Mouse (Mus musculus) heart, embryonic 15.5 days (tissue): ENCODE data around the gene Limk2. TPM values are rescaled to one million over a fixed set of nuclear protein-coding genes. Genes with fewer than 3 reads are reported as not detected.

Experiments used
- ATAC-seq: fragments of 200-750 bp; cut with Nextera tagmentation; replicated peaks from 2 replicates; pipeline ENCODE4 v1.8.0; 2017; ENCODE audit warnings: low read depth, moderate TSS enrichment; ENCODE audit not compliant: insufficient number of reproducible peaks, insufficient read depth, low FRiP score
- H3K27ac ChIP-seq: fragments of 300-500 bp; sonication (generic); 2 replicates; pipeline ENCODE4 v1.5.1; 2015; ENCODE audit warnings: mild to moderate bottlenecking, inconsistent platforms
- H3K27me3 ChIP-seq: fragments of 300-500 bp; sonication (generic); 2 replicates; pipeline ENCODE4 v1.6.1; 2015; ENCODE audit warnings: inconsistent platforms
- H3K36me3 ChIP-seq: fragments of 300-500 bp; sonication (generic); 2 replicates; pipeline ENCODE4 v1.6.1; 2015; ENCODE audit warnings: mild to moderate bottlenecking, inconsistent platforms
- H3K4me1 ChIP-seq: fragments of 300-500 bp; sonication (generic); replicated peaks from 2 replicates; pipeline ENCODE4 v1.6.1; 2015; ENCODE audit warnings: inconsistent platforms
- H3K4me2 ChIP-seq: fragments of 300-500 bp; sonication (generic); 2 replicates; pipeline ENCODE4 v1.6.1; 2015; ENCODE audit warnings: inconsistent platforms, mild to moderate bottlenecking, moderate library complexity
- H3K4me3 ChIP-seq: fragments of 300-500 bp; sonication (generic); 2 replicates; pipeline ENCODE4 v1.5.1; 2015; ENCODE audit warnings: mild to moderate bottlenecking, inconsistent platforms
- H3K9ac ChIP-seq: fragments of 300-500 bp; sonication (generic); 2 replicates; pipeline ENCODE4 v1.6.1; 2015; ENCODE audit warnings: mild to moderate bottlenecking, inconsistent platforms
- H3K9me3 ChIP-seq: fragments of 300-500 bp; sonication (generic); replicated peaks from 2 replicates; pipeline ENCODE4 v1.6.1; 2016; ENCODE audit warnings: inconsistent platforms
- WGBS: fragments of 180-500 bp; shearing (Covaris S2); methylation state at CpG from one replicate; pipeline ENCODE4 v1.1.7; 2015; ENCODE audit warnings: mixed read lengths; 5-methylcytosine and 5-hydroxymethylcytosine counted together
- polyA plus RNA-seq: library from polyadenylated mRNA; unstranded; fragments of >200 nt; fragmentation: Nextera tagmentation; extraction: Ambion mirVana; gene quantifications from 2 replicates; pipeline ENCODE4 v1.2.1, GENCODE M21; 2015

The Limk2 gene
- polyA plus RNA-seq, 1 experiment from 2014 or later: 42.3 TPM

GRCm38 (mm10) chr11:3310789-3311585, 98.0 kb downstream of the Limk2 start:
- ATAC-seq: no peak
- H3K9me3 ChIP-seq: no peaks in the 10 kb centered on the region
- no peak overlapping the region for H3K9ac ChIP-seq
- H3K4me2 ChIP-seq: no peak overlapping the region
- 80% methylated on average over 10 of the region's 10 CpGs for WGBS
- peaks cover 11% of the 10 kb centered on the region; the same call in 1 of the 2 replicates for H3K4me1 ChIP-seq
- H3K36me3 ChIP-seq: peaks cover 50% of the 10 kb centered on the region
- H3K27ac ChIP-seq: peak overlapping the region; percentile 35; the same call in 1 of the 2 replicates
- H3K4me3 ChIP-seq: no peak overlapping the region
- no peaks in the 10 kb centered on the region for H3K27me3 ChIP-seq

DNA sequence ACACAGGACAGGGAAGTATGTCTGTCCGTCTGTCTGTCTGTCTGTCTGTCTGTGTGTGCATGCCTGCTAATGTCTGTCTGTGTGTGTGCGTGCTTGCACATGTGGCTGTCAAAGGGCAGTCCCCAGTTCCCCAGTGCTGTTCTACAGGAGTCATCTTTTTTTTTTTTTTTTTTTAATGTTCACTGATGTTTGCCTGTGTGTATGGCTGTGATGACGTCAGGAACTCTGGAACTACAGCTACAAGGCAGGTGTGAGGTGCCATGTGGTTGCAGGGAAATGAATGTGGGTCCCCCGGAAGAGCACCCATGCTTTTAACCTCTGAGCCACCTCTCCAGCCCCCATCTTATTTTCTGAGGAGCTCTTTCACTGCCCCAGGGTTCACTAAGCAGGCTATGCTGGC, 99.1 kb downstream of the Limk2 start:
- Histone ChIP-seq H3K9me3 (no peaks in the 10 kb centered on the region), H3K4me3 (no peak overlapping the region), H3K36me3 (peaks cover 61% of the 10 kb centered on the region), H3K9ac (no peak overlapping the region), H3K4me2 (no peak overlapping the region), H3K27me3 (no peaks in the 10 kb centered on the region), H3K27ac (peak overlapping the region; percentile 20; the same call in 1 of the 2 replicates), H3K4me1 (peaks cover 11% of the 10 kb centered on the region; the same call in 1 of the 2 replicates)
- WGBS: 90% methylated on average over 4 of the region's 4 CpGs
- ATAC-seq: no peak

- ATAC-seq: no peak
- Histone ChIP-seq H3K36me3 (peaks cover 68% of the 10 kb centered on the region), H3K9me3 (no peaks in the 10 kb centered on the region), H3K4me2 (no peak overlapping the region), H3K27ac (no peak overlapping the region), H3K4me1 (peaks cover 11% of the 10 kb centered on the region), H3K4me3 (no peak overlapping the region), H3K27me3 (no peaks in the 10 kb centered on the region), H3K9ac (no peak overlapping the region)
- 93% methylated on average over 3 of the region's 3 CpGs for WGBS
Observed at GRCm38 (mm10) chr11:3307875-3308274, 101.1 kb downstream of the Limk2 start.

DNA sequence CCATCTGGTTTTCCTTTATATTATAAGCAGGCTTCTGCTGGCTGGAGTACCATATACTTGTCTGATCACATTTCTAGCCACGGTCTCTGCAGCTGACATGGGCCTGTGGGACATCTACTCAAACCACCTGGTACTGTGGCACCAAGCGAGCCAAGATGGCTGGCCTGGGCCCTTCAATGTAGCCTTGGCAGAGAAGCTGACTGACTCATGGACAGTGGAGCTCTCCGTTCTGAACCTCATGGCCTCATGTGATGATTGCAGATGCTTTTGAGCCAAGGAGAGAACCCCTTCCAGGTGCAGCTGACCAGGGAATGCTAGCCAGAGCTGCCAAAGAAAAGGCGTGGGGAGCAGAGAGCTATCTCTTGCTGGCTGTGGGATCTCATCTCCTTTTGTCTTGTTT, 103.2 kb downstream of the Limk2 start:
- no peak overlapping the region for H3K9ac ChIP-seq
- 87% methylated on average over 4 of the region's 4 CpGs for WGBS
- H3K4me1 ChIP-seq: peaks cover 18% of the 10 kb centered on the region
- no peak overlapping the region for H3K27ac ChIP-seq
- no peak overlapping the region for H3K4me2 ChIP-seq
- H3K27me3 ChIP-seq: no peaks in the 10 kb centered on the region
- no peak for ATAC-seq
- no peaks in the 10 kb centered on the region for H3K9me3 ChIP-seq
- H3K36me3 ChIP-seq: peaks cover 76% of the 10 kb centered on the region
- no peak overlapping the region for H3K4me3 ChIP-seq

DNA sequence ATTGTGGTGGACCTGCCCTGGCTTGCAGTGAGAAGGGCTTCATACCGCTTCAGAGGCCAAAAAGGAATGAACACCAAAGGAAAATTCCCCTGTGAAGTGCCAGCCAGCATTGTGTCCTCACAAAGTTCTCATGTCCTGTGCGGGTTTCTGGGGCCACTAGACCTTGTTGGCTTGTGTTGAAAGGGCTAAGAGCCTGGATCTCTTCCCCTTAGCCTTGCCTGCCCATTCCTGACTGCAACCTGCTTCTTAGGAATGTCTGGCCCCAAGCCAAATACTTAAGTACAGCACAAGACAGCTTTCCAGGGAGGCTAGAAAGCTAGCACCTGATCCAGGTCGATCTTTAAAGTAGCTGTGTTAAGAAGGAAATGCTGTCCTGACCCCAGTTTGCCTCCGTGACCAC, 106.2 kb downstream of the Limk2 start:
- WGBS: 45% methylated on average over 4 of the region's 4 CpGs
- no peak for ATAC-seq
- Histone ChIP-seq H3K4me1 (peaks cover 14% of the 10 kb centered on the region), H3K27ac (peak overlapping the region; percentile 57), H3K36me3 (peaks cover 72% of the 10 kb centered on the region), H3K4me2 (no peak overlapping the region), H3K9ac (no peak overlapping the region), H3K27me3 (no peaks in the 10 kb centered on the region), H3K4me3 (no peak overlapping the region), H3K9me3 (no peaks in the 10 kb centered on the region)

GRCm38 (mm10) chr11:3302385-3302784, 106.6 kb downstream of the Limk2 start:
- WGBS: 46% methylated on average over 4 of the region's 4 CpGs
- H3K27ac ChIP-seq: peak overlapping the region; percentile 57
- H3K36me3 ChIP-seq: peaks cover 68% of the 10 kb centered on the region
- H3K9me3 ChIP-seq: no peaks in the 10 kb centered on the region
- H3K4me1 ChIP-seq: peaks cover 14% of the 10 kb centered on the region
- ATAC-seq: no peak
- H3K4me2 ChIP-seq: no peak overlapping the region
- H3K27me3 ChIP-seq: no peaks in the 10 kb centered on the region
- no peak overlapping the region for H3K4me3 ChIP-seq
- H3K9ac ChIP-seq: no peak overlapping the region

GRCm38 (mm10) chr11:3301075-3301474, 107.9 kb downstream of the Limk2 start:
- H3K27me3 ChIP-seq: no peaks in the 10 kb centered on the region
- H3K4me3 ChIP-seq: no peak overlapping the region
- H3K9me3 ChIP-seq: no peaks in the 10 kb centered on the region
- H3K4me1 ChIP-seq: peaks cover 15% of the 10 kb centered on the region
- H3K27ac ChIP-seq: no peak overlapping the region
- no peak overlapping the region for H3K9ac ChIP-seq
- H3K36me3 ChIP-seq: peaks cover 59% of the 10 kb centered on the region
- no peak overlapping the region for H3K4me2 ChIP-seq
- WGBS: 90% methylated on average over 5 of the region's 5 CpGs
- ATAC-seq: no peak

DNA sequence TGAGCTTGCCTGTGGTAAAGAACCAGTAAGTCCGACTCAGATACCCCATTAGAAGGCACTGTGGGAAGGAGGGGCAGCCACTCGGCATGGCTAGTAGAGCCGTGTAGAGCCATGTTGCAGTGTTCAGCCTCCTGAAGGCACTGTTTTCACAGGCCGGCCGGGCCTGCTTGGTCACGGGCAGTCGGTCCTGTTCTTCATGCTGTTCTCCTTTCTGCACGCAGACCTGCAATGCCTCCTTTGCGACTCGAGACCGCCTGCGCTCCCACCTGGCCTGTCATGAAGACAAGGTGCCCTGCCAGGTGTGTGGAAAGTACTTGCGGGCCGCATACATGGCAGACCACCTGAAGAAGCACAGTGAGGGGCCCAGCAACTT, 110.2 kb downstream of the Limk2 start:
- peaks cover 65% of the 10 kb centered on the region for H3K36me3 ChIP-seq
- H3K27ac ChIP-seq: no peak overlapping the region
- no peak overlapping the region for H3K9ac ChIP-seq
- H3K4me2 ChIP-seq: no peak overlapping the region
- no peak for ATAC-seq
- WGBS: 85% methylated on average over 14 of the region's 14 CpGs
- no peak overlapping the region for H3K4me3 ChIP-seq
- no peaks in the 10 kb centered on the region for H3K27me3 ChIP-seq
- no peaks in the 10 kb centered on the region for H3K9me3 ChIP-seq
- H3K4me1 ChIP-seq: peaks cover 34% of the 10 kb centered on the region

DNA sequence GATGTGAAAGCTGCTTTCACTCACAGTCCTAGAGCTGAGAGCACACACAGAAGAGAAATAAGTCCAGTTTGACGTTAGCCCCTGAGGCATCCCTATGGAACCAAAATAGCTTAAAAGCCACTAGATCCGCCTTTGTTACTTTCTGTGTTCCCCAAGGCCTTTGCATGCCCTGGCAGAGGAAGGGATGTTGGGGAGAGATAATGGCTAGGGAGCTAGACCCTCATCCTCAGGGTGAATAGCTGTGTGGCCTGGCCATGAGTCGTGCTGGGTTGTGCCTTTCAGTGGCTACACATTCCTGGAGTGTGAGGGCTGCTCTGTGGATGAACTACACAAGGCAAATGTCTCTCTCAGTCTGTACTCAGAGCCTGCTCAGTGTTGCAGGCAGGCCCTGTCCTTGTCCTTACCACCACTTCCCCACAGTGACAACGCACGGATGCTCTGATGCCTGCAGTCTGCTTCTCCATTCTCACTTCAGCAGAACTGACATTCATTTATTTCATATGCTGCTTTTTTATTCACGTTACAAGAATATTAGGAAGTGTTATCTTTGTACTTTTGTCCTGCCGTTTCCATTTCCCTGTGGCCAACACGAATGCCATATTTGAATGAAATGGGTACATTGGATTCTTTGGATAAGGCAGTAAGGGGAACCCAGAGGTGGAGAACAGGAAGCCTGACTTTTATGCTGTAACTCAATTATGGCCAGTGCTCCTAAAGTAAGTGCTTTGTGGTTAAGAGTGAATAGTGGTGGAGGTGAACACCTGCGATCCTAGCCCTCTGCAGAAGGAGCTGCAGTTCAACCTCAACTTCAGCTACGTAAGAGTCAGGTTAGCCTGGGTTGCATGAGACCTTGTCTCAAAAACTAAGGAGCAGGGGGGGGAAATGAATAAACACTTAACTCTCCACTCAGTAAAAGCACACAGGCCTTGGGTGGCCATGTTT, 110.8 kb downstream of the Limk2 start:
- no peak for ATAC-seq
- WGBS: 78% methylated on average over 10 of the region's 10 CpGs
- H3K4me1 ChIP-seq: peaks cover 41% of the 10 kb centered on the region

DNA sequence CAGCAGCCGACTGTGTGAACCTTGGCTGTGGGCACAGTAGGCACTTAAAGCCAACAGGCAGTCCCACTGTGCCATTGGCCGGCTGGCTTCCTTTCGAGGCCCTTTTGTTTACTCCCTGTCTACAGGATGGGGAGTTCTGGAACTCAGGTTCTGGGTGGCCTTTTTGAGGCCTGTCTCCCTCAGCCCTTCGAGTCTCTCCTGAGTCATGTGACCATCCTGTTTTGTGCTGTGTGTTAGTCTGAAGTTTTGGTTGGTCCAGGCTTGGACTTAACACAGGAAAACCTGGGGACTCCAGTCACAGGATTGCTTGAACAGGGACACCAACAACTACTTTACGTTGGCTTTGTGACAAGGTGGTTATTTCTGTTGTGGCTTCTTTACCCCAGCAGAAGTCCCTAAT, 112.9 kb downstream of the Limk2 start:
- peaks cover 58% of the 10 kb centered on the region for H3K36me3 ChIP-seq
- no peaks in the 10 kb centered on the region for H3K9me3 ChIP-seq
- ATAC-seq: no peak
- no peak overlapping the region for H3K4me3 ChIP-seq
- WGBS: 65% methylated on average over 5 of the region's 5 CpGs
- peaks cover 48% of the 10 kb centered on the region for H3K4me1 ChIP-seq
- H3K27me3 ChIP-seq: no peaks in the 10 kb centered on the region
- no peak overlapping the region for H3K4me2 ChIP-seq
- H3K9ac ChIP-seq: no peak overlapping the region
- no peak overlapping the region for H3K27ac ChIP-seq

More for the DNA sequence above, 110.8 kb downstream of the Limk2 start:
- H3K27ac ChIP-seq: no peak overlapping the region
- H3K9ac ChIP-seq: no peak overlapping the region
- no peak overlapping the region for H3K4me3 ChIP-seq
- H3K36me3 ChIP-seq: peaks cover 68% of the 10 kb centered on the region
- no peaks in the 10 kb centered on the region for H3K9me3 ChIP-seq
- H3K4me2 ChIP-seq: no peak overlapping the region
- no peaks in the 10 kb centered on the region for H3K27me3 ChIP-seq

- 95% methylated on average over 2 of the region's 2 CpGs for WGBS
- Histone ChIP-seq H3K9ac (no peak overlapping the region), H3K36me3 (peaks cover 44% of the 10 kb centered on the region), H3K4me2 (no peak overlapping the region), H3K4me1 (peaks cover 50% of the 10 kb centered on the region), H3K27me3 (no peaks in the 10 kb centered on the region), H3K4me3 (0 out of 2 replicates have a peak overlapping the region, but pooled peaks have one; percentile 77), H3K27ac (no peak overlapping the region), H3K9me3 (no peaks in the 10 kb centered on the region)
- ATAC-seq: no peak
Observed at GRCm38 (mm10) chr11:3294641-3295040, 114.3 kb downstream of the Limk2 start.
